Mouse (Mus musculus) ovary, postnatal 10 days (tissue): ENCODE results near the gene Fbxw7.

ENCODE experiments used
- DNase-seq: peaks from one replicate; pipeline ENCODE4 v3.0.0; 2022; ENCODE audit warnings: low spot score

Gene Fbxw7

DNA sequence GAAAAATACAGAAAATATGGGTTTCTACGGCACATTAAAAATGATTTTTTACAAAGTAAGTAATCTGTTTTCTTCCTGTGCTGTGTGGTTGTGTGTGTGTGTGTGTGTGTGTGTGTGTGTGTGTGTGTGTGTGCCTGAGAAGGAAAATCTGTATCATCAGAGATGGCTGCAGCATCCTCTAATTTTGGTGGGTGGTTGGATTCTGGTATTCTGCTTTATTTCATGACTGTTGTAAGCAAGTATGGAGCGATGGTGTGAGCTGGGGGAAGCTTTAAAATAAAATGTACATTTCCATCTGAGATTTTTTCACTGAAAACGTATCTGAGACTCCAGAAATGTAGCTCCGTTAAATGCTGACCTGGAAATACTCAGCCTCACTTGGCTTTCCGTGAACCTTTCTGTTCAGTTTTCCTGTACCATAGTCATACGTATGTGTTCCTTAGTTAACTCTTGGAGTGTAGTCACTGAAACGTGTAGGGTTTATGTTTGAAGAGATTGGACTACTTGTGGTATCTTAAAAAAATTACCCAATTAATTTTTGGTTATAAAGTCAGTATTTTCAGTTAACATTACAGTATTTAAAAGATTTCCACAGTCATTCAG lies 137.6 kb downstream of the Fbxw7 start:
- no peak for DNase-seq

DNA sequence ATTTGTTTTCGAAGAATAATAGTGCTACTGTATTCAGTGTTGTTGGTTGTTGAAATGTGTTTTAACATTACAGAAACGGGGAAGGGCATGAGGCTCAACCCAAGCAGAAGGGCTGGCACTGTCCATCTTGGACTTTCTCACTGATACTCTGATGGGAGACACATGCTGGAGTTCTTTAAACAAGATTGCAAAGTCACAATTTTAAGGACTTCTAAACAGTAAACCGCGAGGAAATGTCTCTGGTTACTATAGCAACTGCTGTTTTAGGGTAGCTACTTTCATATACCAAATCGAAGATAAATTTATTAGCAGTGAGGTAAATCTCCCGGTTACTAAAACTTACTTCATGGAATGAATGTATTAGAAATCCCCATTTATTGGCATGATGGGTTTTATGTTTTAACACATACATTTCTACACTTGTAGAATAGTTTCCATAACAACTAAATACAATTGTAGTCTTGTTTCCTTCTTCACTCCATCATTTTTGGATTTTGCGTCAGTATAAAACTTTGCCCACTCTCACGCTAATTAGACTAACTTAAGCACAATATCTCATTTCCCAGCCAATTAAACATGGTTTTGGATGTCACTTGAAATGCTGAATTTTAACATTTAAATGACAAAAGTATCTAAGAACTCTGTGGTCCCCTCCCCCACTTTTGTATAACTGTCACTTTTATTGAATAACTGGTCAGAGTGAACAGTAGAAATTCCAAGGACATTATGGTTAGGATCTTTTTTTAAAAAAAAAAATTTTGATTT lies 140.1 kb downstream of the Fbxw7 start:
- DNase-seq, result no peak

DNA sequence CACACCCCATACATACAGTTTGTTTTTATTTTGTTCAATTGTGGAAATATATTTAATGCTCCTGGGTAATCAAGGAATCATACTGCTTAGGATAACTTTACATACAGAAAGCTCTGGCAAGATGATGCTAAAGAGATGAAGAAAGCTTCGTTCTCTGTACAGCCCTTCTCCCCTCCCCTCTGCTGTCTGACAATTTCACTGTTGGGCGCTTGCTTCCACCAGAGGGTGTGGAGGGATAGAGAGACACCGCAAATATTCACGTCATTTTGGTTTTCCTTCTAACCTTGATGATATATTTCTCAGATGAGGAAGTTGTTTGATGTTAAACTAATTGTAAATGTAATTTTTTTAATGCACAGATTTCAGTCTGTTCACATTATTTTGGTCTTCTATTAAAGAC lies 140.8 kb downstream of the Fbxw7 start:
- DNase-seq, result no peak

DNA sequence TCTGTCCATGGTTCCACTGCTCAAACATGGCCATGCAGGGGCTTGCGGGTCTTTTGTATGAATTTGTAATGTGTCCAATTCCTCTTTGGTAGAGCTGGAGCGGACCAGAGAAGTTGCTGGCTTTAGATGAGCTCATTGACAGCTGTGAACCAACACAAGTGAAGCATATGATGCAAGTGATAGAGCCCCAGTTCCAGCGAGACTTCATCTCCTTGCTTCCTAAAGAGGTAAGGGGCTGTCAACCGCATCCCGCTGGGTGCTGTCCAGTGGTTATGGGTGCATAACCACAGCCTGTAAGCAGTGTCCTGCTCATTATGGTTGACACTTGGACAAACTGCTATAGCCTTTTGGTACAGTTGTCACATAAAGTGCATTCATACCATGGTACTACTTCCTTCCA lies 150.1 kb downstream of the Fbxw7 start:
- no peak for DNase-seq

DNA sequence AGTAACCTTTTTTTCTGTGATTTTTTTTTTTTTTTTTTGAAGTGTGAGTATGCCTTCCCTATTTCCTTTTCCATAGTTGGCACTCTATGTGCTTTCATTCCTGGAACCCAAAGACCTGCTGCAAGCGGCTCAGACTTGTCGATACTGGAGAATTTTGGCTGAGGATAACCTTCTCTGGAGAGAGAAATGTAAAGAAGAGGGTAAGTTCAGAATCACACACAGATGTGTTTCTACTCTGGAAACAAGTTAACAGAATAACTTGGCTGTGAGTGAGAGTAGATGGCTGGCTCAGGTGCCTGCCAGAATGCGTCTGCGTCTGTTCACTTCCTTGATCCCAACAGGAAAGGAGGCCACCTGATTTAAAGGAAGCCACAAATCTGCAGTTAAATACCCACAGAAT lies 152.3 kb downstream of the Fbxw7 start:
- no peak for DNase-seq

GRCm38 (mm10) chr3:84971561-84971960 lies 156.5 kb downstream of the Fbxw7 start:
- no peak for DNase-seq

DNA sequence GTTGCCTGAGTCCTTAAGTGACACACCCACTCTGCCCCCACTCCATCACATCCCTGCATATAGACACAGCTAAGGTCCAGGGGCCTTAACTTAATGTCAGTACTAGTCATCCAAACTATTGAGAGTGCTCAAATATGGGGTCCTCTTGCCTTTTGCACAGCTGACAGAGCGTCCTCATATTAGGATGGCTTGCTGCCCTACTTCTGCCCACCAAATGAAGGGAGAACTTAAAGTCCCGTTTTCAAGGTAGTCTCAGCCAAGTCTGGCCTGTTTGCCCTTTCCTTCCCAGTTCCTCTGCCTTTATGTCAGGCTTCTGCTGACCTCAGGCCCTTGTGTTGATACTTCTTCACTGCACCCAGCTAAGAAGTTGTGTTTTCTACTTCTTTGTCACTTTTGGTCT lies 157.8 kb downstream of the Fbxw7 start:
- DNase-seq, result no peak

GRCm38 (mm10) chr3:84974193-84974592 lies 159.1 kb downstream of the Fbxw7 start:
- no peak for DNase-seq

DNA sequence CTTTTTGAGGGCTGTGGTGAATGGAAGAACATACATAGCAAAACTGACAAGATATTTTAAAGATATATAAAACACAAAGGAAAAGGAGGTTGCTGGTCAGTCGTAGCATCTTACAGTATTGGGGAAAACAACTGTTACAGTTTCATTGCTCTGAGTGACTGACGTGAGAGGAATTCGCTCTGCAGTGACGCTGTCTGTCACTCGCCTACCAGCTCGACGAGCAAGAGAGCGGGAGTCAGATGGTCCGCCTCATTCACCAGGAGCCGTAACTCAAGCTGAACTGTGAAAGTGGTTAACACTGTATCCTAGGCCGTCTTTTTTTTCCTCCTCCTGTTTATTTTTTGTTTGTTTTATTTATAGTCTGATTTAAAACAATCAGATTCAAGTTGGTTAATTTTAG lies 163.6 kb downstream of the Fbxw7 start:
- no peak for DNase-seq

GRCm38 (mm10) chr3:84980158-84980557 lies 165.1 kb downstream of the Fbxw7 start:
- no peak for DNase-seq

DNA sequence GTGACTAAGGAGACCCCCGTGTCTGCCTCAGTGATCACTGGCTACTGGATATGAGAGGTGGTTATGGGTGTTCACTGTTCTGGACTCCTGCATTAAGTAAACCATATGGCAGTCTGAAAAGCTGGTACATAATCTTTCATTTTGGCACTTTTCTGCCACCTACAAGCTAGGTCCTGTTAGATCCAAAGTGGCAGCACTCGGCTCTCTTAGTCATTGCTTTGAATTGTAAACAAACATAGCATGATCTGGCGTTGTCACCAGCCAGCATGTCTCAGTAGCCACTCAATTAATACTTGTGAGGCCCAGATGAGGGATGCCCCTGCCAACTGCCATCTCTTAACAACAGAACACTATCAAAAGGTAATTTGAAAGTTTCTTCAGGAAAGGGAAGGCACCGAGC lies 167.6 kb downstream of the Fbxw7 start:
- DNase-seq, result no peak

DNA sequence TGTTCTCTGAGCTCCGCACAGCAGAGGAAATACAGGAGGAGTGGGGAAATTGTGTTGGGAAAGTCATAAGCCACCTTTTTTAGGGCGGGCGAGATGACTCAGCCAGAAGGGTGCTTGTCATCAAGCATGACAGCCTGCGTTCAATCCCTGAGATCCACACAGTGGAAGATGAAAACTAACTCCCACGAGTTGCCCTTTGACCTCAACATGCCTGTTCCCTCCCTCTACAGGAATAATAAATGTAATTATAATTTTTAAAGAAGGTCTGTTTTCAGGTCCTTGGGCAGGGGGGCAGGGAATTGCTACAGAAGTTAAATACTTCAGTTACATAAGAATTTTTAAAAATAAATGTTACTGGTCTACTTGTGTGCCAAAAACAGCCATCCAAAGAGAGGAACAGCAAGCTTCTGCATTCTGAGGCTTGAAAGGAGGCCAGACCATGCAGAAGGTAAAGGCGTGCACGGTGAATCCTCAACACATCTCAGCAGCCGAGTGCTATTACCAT lies 170.1 kb downstream of the Fbxw7 start:
- no peak for DNase-seq

DNA sequence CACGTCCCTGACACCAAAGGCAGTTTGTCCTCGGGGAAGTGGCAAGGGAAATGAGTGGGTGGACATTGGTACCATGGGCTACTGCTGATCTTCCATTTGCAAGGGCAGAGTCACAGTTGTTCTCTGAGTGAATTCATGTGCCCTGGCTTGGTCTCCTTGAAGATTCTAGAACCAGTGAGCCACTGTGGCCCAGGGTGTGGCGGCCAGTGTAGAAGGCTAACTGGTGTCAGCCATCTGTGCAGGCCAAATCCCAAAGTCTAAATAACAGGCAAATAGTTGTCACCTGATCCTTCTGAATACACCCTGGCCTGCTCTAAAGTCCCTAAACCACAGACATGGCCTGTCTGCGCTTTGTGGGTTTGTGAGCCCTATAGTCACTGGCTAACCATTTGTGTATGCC lies 173.8 kb downstream of the Fbxw7 start:
- DNase-seq, result no peak

GRCm38 (mm10) chr3:85005257-85005656 lies 190.2 kb downstream of the Fbxw7 start:
- DNase-seq, result no peak

GRCm38 (mm10) chr3:85012889-85013288 lies 197.8 kb downstream of the Fbxw7 start:
- no peak for DNase-seq

- DNase-seq, result no peak
Measured at GRCm38 (mm10) chr3:85015667-85016066, 200.6 kb downstream of the Fbxw7 start.

GRCm38 (mm10) chr3:85020137-85020536 lies 205.1 kb downstream of the Fbxw7 start:
- DNase-seq, result no peak

- DNase-seq, result no peak
Measured at GRCm38 (mm10) chr3:85021816-85022215, 206.7 kb downstream of the Fbxw7 start.

- DNase-seq, result no peak
Measured at GRCm38 (mm10) chr3:85022800-85023199, 207.7 kb downstream of the Fbxw7 start.

GRCm38 (mm10) chr3:85024237-85024636 lies 209.2 kb downstream of the Fbxw7 start:
- DNase-seq, result no peak

DNA sequence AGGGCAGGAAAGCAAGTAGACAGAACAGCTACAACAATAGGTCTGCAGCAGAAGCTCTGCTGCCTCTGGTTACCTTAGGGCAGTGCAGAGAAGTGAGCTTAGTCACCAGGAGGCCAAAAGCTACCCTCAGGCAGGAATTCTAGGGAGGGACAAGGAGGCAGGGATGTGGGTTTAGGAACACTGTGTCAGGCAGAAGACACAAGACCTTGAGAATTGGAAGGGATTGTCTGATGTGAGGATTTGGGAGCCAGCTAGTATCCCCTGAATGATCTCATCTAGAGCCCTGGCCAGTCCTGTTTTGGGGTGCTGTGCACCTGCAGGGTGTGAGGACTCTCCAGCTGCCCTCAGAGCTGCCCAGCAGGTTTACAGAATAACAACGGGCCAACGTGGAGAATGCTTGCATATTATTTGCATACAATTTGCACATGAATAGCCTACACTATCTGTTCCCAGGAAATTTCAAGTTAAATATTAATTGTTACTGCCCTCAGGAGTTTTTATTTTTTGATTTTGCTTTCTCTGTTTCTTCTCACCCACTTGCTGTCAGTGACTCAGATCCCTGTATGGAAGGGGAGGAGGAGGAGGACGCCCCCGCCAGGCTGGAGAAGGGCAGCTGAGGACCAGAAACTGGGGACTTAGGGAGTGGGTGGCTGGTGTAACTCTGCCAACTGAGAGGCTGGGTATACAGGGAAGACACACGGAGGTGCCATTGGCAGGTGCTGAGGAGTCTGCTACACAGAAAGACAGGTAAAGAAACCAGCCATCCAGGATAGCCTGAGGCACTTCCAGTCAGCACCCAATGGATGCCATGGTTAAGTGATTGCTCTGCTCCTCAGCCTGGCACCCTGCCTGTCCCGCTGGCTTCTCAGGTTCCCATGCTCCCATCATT lies 210.0 kb downstream of the Fbxw7 start:
- DNase-seq, result no peak
